Mouse (Mus musculus) testis, postnatal 10 days (tissue): ENCODE data around the gene Ccdc183.

ENCODE experiments used
- DNase-seq: peaks from one replicate; pipeline ENCODE4 v3.0.0; 2021; ENCODE audit warnings: low spot score

Gene Ccdc183

GRCm38 (mm10) chr2:25617578-25617977, at the start of gene Ccdc183:
TSS of gene Ccdc183 (minus strand) at chr2:25617678.
- no peak for DNase-seq

GRCm38 (mm10) chr2:25666516-25666915, 49.0 kb upstream of the Ccdc183 start:
- no peak for DNase-seq

GRCm38 (mm10) chr2:25664125-25664524, 46.6 kb upstream of the Ccdc183 start:
- no peak for DNase-seq

DNA sequence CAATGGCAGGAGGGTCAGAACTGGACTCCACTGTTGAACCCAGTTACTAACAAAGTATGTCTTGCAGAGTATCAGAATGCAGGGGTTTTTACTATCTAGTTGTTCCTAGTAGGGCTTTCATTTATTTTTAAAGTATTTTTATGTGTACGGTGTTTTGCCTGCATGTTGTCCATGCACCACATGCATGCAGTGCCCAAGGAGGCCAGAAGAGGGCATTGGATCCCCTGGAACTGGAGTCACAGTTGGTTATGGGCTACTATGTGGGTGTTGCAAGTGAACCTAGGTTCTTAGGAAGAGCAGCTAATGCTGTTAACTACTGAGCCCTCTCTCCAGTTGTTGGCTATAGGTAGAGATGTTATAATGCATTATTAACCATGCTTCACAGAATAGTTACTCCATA, 46.0 kb upstream of the Ccdc183 start:
- peak; percentile 86 for DNase-seq

GRCm38 (mm10) chr2:25661245-25661970, 43.9 kb upstream of the Ccdc183 start:
- no peak for DNase-seq

DNA sequence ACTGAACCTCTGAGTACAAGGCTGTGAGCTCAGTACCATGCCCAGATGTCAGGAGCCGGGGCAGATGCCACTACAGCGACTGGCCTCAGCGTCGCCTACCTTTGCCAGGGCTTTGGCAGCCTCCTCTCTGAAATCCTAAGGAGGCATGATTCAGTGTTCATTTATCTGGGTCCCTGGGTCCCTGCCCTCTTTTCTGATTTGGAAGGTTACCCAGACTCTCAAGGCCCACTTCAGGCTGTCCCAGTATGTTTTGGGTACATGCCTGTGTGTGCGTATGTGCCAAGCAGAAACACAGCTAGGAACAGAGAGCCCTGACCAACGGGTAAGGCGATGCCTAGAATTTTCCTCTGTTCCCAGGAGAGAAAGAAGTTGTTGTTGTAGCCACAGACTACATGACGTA, 42.8 kb upstream of the Ccdc183 start:
- DNase-seq = no peak

DNA sequence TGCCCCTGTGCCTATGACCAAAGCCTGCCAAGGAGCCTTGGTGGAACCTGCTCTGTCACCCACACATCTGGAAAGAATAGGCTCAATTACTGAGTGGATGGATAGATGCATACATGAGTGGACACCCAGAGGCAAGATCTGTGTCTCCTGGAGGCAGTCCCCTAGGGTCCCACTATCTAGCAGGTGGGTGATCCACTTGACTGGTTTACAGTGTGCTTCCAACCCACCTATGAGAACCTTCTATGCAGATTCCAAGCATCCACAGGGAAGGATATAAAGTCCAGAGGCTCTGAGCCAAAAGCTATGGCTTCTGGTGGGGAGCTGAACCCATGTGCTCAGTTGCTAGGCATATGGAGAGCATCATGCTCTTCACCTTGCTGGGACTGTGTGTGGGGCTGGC, 40.2 kb upstream of the Ccdc183 start, which contains the start of gene Lcn5:
Gene Lcn5, plus strand, starts transcription at position 301 of the 400 bp plus-strand sequence.
- no peak for DNase-seq

DNA sequence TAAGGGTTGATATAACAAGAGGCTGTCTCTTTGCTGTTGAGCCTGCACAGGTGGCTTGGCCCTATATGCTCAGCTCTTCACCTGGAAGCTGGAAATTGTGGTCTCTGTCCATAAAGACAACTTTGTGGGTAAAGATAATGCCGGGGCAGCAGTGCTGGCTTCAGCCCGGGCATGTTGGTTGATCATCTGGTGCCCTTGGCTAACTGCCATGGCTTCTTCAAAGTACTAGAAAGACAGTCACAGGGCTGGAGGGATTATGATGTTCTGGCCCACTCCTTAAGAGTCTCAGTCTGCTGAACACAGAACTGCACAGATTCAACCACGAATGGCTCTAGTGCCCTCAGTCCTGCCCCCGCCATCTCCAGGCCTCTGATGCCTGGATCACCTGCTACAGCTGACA, 39.8 kb upstream of the Ccdc183 start:
- DNase-seq = no peak

GRCm38 (mm10) chr2:25656691-25657090, 39.2 kb upstream of the Ccdc183 start:
- no peak for DNase-seq

GRCm38 (mm10) chr2:25654502-25654901, 37.0 kb upstream of the Ccdc183 start:
- DNase-seq = no peak

DNA sequence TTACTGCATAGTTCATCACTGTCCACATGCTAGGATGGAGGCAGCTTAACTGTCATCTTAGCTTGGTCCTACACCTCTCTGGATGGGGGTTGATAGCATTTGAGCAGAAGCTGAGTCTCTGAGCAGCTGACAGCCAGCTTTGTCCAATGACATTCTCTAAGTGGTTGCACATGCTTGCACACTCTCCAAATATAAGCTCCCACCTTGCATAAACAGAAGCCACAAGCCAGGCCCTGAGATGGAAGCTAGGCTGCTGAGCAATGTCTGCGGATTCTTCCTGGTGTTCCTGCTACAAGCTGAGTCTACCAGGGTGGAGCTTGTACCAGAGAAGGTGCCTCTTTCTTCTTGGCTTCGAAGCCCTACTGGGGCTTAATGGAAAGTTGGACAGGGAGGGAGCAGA, 35.4 kb upstream of the Ccdc183 start, which contains the start of gene Lcn8:
Gene Lcn8, plus strand, starts transcription at position 219 of the 400 bp plus-strand sequence.
- DNase-seq = no peak

- DNase-seq = peak; percentile 82
Measured at GRCm38 (mm10) chr2:25639890-25640289, 22.4 kb upstream of the Ccdc183 start.

GRCm38 (mm10) chr2:25634046-25634445, 16.6 kb upstream of the Ccdc183 start:
- no peak for DNase-seq

GRCm38 (mm10) chr2:25633616-25634015, 16.1 kb upstream of the Ccdc183 start:
- DNase-seq = no peak

GRCm38 (mm10) chr2:25628738-25629137, 11.3 kb upstream of the Ccdc183 start:
- no peak for DNase-seq

- DNase-seq = no peak
Measured at GRCm38 (mm10) chr2:25627811-25628210, 10.3 kb upstream of the Ccdc183 start, which contains the start of gene Fcna. TSS of gene Fcna (minus strand) at chr2:25628030.

GRCm38 (mm10) chr2:25625986-25626385, 8.5 kb upstream of the Ccdc183 start:
- DNase-seq = no peak

DNA sequence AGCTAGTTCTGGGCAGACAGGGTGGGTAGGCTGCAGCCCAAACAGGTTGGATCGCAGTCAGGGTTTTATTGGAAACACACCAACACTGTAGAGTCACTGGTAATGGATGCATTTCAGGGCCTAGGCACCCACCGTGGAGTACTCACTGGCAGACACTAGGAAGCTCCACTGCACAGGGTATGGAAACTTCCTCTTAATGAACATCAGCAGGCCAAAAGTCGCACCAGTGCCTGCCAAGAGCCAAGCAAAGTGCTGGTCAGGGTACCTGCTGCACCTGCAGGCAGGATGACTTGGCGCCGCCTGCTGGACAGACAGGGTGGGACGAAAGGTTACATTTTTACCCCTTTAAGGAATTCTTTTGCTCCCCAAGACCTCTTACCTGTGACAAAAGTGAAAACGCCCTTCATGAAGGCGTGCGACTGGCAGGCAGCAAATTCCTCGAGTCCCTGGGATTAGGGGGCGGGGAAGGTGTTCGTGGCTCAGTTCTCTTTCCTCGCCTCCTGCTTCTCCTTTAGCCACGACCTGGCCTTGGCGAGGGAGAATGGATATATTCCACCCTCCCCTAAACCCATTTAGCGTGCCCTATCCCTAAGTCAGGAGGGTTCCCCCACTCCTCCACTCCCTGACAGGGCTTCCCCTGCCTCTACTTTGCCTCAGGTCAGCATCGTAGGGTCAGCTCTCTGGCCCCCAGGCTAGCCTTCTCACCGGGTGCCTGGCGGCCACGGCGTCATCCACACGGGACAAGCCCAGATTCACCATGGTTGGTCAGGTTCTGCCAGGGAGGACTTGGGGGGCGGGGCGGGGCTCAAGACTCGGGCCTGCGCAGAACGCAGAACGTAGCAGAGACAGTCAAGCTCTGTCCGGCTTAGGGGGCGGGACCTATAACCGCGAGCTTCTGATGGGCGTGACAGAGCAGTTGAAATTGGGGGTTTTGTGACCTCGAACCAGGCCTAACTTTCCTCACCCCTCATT, 4.0 kb upstream of the Ccdc183 start, which contains the start of gene Tmem141:
Gene Tmem141, minus strand, starts transcription at position 777 of the 972 bp plus-strand sequence.
- DNase-seq = peak; percentile 96

- no peak for DNase-seq
Measured at GRCm38 (mm10) chr2:25620852-25621228, 3.4 kb upstream of the Ccdc183 start.

GRCm38 (mm10) chr2:25620386-25620785, 2.9 kb upstream of the Ccdc183 start:
- no peak for DNase-seq

GRCm38 (mm10) chr2:25616398-25616797, 1.1 kb downstream of the Ccdc183 start:
- DNase-seq = no peak

GRCm38 (mm10) chr2:25608671-25609070, 8.8 kb downstream of the Ccdc183 start:
- DNase-seq = no peak
